Comparison of ENCODE assay signal across 27 mouse cellular contexts in genomic region chr12:36483346-36483745, GRCm38 (mm10).
DNase-seq lines count a peak whose midpoint lies in the region.
"Had no signal": no experiment of that assay in that cellular context is flagged by ENCODE, and none has a peak within 500 bp of the region (broad histone marks: within the 10 kb centered on the region; RNA-seq: fewer than 3 reads in every experiment).

No protein-coding gene starts in this region.

- H3K4me1 ChIP-seq in forebrain, embryonic 10.5 days = no peaks in the 10 kb centered on the region
- H3K4me1 ChIP-seq: forebrain, embryonic 13.5 days; liver, embryonic 13.5 days; midbrain, embryonic 15.5 days; neural tube, embryonic 12.5 days had no signal

- 52% methylated on average over 2 of the region's 2 CpGs for WGBS in forebrain, embryonic 10.5 days

- H3K27ac ChIP-seq in forebrain, embryonic 10.5 days = no peak overlapping the region
- H3K27ac ChIP-seq: forebrain, embryonic 13.5 days; hindbrain, embryonic 14.5 days; layer of hippocampus, adult 2 months; liver, embryonic 13.5 days; midbrain, embryonic 15.5 days; neural tube, embryonic 12.5 days had no signal

- no peaks in the 10 kb centered on the region for H3K9me3 ChIP-seq in forebrain, embryonic 10.5 days
- H3K9me3 ChIP-seq: forebrain, embryonic 13.5 days; G1E; liver, embryonic 13.5 days; midbrain, embryonic 15.5 days; neural tube, embryonic 12.5 days had no signal

- no peaks in the 10 kb centered on the region for H3K27me3 ChIP-seq in forebrain, embryonic 10.5 days (ENCODE audit: poor library complexity, severe bottlenecking)
- H3K27me3 ChIP-seq: CH12.LX; forebrain, embryonic 13.5 days; liver, embryonic 13.5 days; midbrain, embryonic 15.5 days; neural tube, embryonic 12.5 days; Patski had no signal

- H3K4me3 ChIP-seq in forebrain, embryonic 10.5 days = no peak overlapping the region
- H3K4me3 ChIP-seq: erythroblast, embryonic 14.5 days; forebrain, embryonic 13.5 days; layer of hippocampus, adult 2 months; liver, embryonic 13.5 days; midbrain, embryonic 15.5 days; neural tube, embryonic 12.5 days had no signal

- peak; percentile 11 to 16 for DNase-seq in urinary bladder, adult 18-20 months (ENCODE audit: low spot score in 2 of 2)
- no peak for DNase-seq in urinary bladder, postnatal 10 days (ENCODE audit: low spot score)
- DNase-seq in embryo, embryonic 9.5 days (ENCODE audit: extremely low spot score) = peak; percentile 19
- DNase-seq in mesoderm, embryonic 11.5 days (ENCODE audit: low read depth, low spot score) = peak; percentile 14
- DNase-seq in yolk sac, embryonic 10.5 days (ENCODE audit: low spot score) = no peak
- no peak for DNase-seq in cerebellum, adult 18-20 months
- DNase-seq in forebrain, embryonic 10.5 days (ENCODE audit: extremely low spot score, low spot score) = no peak
- DNase-seq: B cell, adult 2 months; cerebellum, adult 11 months; cerebellum, postnatal 10 days; heart, postnatal 4 days; kidney, adult 8-10 months; kidney, postnatal 25 days; layer of hippocampus, postnatal 36 days; liver, embryonic 13.5 days; lung, adult 2 months; lung, postnatal 14 days; thymus, adult 2 months had no signal

- no peaks in the 10 kb centered on the region for H3K36me3 ChIP-seq in forebrain, embryonic 10.5 days (replicated peaks)
- H3K36me3 ChIP-seq: G1E; liver, embryonic 13.5 days; midbrain, embryonic 15.5 days; neural tube, embryonic 12.5 days had no signal

Comparison
In these comparisons a context has a peak if more than half of its experiments do, and no peak if none do; other contexts are left out.
1. DNase-seq: peak in urinary bladder, adult 18-20 months (2 of 2), embryo, embryonic 9.5 days (single experiment) and mesoderm, embryonic 11.5 days (single experiment); none in urinary bladder, postnatal 10 days (single experiment), yolk sac, embryonic 10.5 days (single experiment), cerebellum, adult 18-20 months (0 of 2) and forebrain, embryonic 10.5 days (single experiment).